Mouse (Mus musculus): Measurements from ENCODE around the gene Apol7e. TPM values are rescaled to one million over a fixed set of nuclear protein-coding genes. Genes with fewer than 3 reads are reported as not detected.

Apol7e gene
- polyA plus RNA-seq, 1 experiment from 2014 or later, result not detected

DNA sequence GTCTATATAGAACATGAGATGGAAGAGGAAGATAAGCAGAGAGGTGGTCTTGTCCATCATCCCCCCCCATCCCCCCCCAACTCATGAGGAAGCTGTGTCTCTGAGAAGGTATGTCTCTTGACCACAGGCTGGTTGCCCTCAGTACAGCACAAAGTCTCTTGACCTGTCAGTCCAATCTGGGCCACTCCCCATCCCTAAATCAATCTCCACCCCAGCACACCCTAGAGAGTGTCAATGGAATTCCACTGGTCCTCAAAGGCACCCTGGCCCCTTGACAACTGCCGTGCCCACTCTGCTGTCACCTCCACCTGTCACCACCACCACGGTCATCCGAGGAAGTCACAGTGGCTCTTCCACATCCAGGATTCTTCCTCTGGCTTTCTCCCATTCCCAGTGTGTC, 49.8 kb downstream of the Apol7e start:
- Histone ChIP-seq H3K27ac (replicated peaks) (no peak overlapping the region), H3K4me3 (no peak overlapping the region), H3K4me1 (peaks cover 14% of the 10 kb centered on the region), H3K36me3 (no peaks in the 10 kb centered on the region), H3K9me3 (replicated peaks) (no peaks in the 10 kb centered on the region), H3K27me3 (ENCODE audit: low read depth, poor library complexity, severe bottlenecking) (no peaks in the 10 kb centered on the region)
- WGBS, result 88% methylated on average over 3 of the region's 3 CpGs
- no peak for DNase-seq (ENCODE audit: low spot score)

DNA sequence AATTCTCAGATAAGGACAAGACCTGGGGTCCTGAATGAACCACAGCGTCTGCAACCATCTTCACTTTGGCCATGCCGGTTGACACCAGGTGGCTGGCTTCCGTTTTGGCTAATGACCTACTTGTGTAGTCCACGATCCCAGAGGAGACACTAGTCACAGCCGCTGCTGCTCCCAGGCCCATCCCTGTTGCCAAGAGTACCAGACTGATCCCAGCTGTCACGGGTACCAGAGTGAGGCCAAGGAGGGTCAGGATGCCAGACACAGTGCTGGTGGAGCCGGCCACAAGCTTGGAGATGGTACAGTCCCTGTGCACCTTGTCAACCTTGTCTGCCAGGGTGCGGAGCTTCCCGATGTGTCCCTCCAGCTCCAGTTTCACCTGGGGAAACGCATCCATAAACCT, 51.1 kb downstream of the Apol7e start:
- Histone ChIP-seq H3K27ac (replicated peaks) (no peak overlapping the region), H3K4me3 (no peak overlapping the region), H3K27me3 (ENCODE audit: low read depth, poor library complexity, severe bottlenecking) (no peaks in the 10 kb centered on the region), H3K9me3 (replicated peaks) (no peaks in the 10 kb centered on the region), H3K4me1 (peaks cover under 1% of the 10 kb centered on the region), H3K36me3 (no peaks in the 10 kb centered on the region)
- 92% methylated on average over 10 of the region's 10 CpGs for WGBS
- DNase-seq (ENCODE audit: low spot score), result no peak

DNA sequence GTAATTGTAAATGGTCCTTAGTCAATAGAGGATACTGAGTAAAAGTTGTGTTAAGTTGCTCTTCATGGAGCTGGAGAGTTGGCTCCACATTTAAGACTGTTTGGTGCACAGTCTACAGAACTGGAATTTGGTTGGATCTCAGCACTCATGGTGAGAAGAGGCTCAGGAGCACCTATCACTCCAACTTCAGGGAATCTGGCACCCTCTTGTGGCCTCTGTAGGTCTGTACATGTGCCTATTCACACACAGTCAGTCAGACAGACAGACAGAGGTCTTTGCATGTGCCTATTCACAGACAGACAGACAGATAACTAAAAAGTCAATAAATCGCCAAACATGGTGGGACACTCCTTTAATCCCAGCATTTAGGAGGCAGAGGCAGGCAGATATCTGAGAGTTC, 51.8 kb downstream of the Apol7e start:
- no peaks in the 10 kb centered on the region for H3K9me3 ChIP-seq (replicated peaks)
- 32% methylated on average over 1 of the region's 1 CpGs for WGBS
- no peaks in the 10 kb centered on the region for H3K4me1 ChIP-seq
- no peak overlapping the region for H3K4me3 ChIP-seq
- no peaks in the 10 kb centered on the region for H3K27me3 ChIP-seq (ENCODE audit: low read depth, poor library complexity, severe bottlenecking)
- no peak overlapping the region for H3K27ac ChIP-seq (replicated peaks)
- no peak for DNase-seq (ENCODE audit: low spot score)
- H3K36me3 ChIP-seq, result no peaks in the 10 kb centered on the region

DNA sequence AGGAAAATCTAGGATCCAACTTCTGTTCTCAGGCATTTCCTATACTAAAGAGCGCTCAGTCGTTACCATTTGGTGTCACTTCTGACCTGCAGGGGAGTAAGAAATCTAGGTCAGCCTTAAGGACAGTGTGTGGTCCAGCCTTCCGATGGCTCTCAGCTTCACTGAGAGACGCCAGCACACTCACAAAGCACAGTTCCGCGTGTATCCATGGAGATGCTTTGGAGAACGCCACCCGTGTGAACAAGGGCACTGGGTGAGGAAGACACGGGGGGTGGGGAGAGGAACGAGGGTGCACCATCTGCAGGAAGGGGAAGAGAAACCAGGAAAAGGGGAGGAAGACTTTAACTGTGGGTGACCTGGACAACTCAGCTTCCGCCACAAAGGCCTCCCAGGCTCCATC, 53.8 kb downstream of the Apol7e start:
- DNase-seq (ENCODE audit: low spot score), result no peak
- 62% methylated on average over 11 of the region's 11 CpGs for WGBS
- H3K27me3 ChIP-seq (ENCODE audit: low read depth, poor library complexity, severe bottlenecking), result no peaks in the 10 kb centered on the region
- H3K36me3 ChIP-seq, result no peaks in the 10 kb centered on the region
- H3K4me1 ChIP-seq, result no peaks in the 10 kb centered on the region
- H3K27ac ChIP-seq (replicated peaks), result no peak overlapping the region
- no peak overlapping the region for H3K4me3 ChIP-seq
- H3K9me3 ChIP-seq (replicated peaks), result no peaks in the 10 kb centered on the region

DNA sequence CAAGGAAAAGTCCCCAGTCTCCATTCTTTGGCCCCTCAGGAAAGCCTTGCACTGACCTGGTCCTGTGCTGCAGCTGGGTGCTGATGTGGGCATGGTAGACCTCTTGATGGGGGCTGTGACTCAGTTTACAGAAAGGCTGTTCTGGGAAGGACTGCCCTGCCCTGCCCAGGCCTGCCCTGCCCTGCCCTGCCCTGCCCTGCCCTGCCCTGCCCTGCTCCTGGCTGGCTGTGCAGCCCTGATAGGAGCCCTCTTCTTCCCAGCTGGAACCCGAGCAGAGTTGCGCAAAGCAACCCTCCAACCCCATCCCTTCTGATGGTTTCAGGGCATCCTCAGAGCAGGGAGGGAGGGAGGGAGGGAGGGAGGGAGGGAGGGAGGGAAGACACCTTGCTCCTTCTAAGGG, 56.5 kb downstream of the Apol7e start:
- Histone ChIP-seq H3K4me1 (no peaks in the 10 kb centered on the region), H3K27ac (replicated peaks) (no peak overlapping the region), H3K36me3 (peaks cover 3% of the 10 kb centered on the region), H3K4me3 (no peak overlapping the region), H3K27me3 (ENCODE audit: low read depth, poor library complexity, severe bottlenecking) (no peaks in the 10 kb centered on the region), H3K9me3 (replicated peaks) (no peaks in the 10 kb centered on the region)
- 70% methylated on average over 2 of the region's 2 CpGs for WGBS
- no peak for DNase-seq (ENCODE audit: low spot score)

DNA sequence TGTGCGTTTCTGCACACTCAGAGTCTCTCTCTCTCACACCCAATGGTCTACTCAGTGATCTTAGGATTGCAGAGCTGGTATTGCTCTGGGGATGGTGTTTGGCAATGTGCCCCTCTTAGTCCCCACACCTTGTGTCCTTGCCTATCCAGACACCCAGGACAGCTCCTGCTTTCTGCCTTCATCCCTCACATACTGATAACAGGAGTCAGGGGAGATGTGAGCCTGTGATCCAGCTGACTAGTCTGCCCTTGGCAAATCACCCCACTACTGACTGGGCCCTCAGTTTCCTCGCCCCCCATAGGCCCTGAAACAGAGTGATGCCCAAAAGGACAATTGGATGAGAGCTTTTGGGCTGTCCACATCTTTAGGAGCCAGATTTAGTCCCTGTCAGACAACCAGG, 57.4 kb downstream of the Apol7e start:
- Histone ChIP-seq H3K4me3 (no peak overlapping the region), H3K27me3 (ENCODE audit: low read depth, poor library complexity, severe bottlenecking) (no peaks in the 10 kb centered on the region), H3K9me3 (replicated peaks) (no peaks in the 10 kb centered on the region), H3K36me3 (peaks cover 11% of the 10 kb centered on the region), H3K4me1 (no peaks in the 10 kb centered on the region), H3K27ac (replicated peaks) (no peak overlapping the region)
- 69% methylated on average over 2 of the region's 2 CpGs for WGBS
- no peak for DNase-seq (ENCODE audit: low spot score)

DNA sequence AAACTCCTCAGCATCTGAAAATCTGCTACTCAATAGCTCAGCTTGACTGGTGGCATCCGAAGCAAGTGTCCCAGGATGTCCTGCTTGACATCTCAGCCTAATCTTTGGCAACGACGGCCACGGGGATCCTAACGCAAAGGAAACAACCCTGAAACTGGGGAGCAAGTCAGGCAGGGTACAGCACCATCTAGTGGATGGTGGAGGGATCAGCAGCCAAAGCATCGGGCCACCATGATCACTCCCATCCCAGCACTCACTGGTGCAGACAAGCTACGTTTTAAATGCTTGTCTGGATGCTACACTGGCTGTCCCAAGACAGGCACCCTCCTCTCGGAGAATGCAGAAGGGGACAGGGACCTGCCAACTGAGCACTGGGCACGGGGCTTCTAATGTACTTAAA, 58.2 kb downstream of the Apol7e start, which contains the start of gene Apol8:
Gene Apol8 (minus strand): TSS at position 156 of the 400 bp plus-strand sequence.
- no peaks in the 10 kb centered on the region for H3K27me3 ChIP-seq (ENCODE audit: low read depth, poor library complexity, severe bottlenecking)
- H3K4me3 ChIP-seq, result no peak within 1 kb of the TSS
- no peak within 1 kb of the TSS for H3K27ac ChIP-seq (replicated peaks)
- H3K4me1 ChIP-seq, result no peaks in the 10 kb centered on the region
- H3K36me3 ChIP-seq, result peaks cover 19% of the 10 kb centered on the region
- DNase-seq (ENCODE audit: low spot score), result peak; percentile 64
- 14% methylated on average over 9 of the region's 9 CpGs for WGBS
- H3K9me3 ChIP-seq (replicated peaks), result no peaks in the 10 kb centered on the region

DNA sequence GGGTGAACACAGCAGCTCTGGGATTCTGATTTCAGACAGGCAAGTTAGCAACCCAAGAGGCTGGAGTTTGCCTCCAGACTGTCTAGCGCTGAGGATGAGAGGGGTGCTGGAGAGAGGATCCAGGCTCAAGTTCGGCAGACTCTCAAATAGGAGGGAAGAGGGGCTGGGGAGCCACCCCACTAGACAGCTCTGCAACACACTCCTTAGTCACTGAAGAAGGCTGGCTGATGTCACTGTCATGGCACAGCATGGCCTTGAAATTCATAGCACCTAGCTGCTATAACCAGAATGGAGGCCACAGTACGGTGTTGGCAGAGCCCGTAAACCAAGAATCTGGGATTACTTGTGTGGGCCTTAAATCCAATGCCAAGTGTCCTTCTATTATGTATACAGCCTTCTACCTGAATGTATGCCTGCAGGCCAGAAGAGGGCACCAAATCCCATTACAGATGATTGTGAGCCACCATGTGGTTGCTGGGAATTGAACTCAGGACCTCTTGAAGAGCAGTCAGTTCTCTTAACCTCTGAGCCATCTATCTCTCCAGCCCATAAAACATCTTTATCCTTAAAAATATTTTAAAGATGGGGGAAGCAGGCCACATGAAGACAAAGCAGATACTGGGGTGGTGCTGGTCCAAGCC, 59.0 kb downstream of the Apol7e start:
- no peak for DNase-seq (ENCODE audit: low spot score)
- WGBS, result 87% methylated on average over 4 of the region's 4 CpGs
- no peaks in the 10 kb centered on the region for H3K4me1 ChIP-seq
- H3K9me3 ChIP-seq (replicated peaks), result no peaks in the 10 kb centered on the region
- no peak overlapping the region for H3K27ac ChIP-seq (replicated peaks)
- peaks cover 28% of the 10 kb centered on the region for H3K36me3 ChIP-seq
- H3K27me3 ChIP-seq (ENCODE audit: low read depth, poor library complexity, severe bottlenecking), result no peaks in the 10 kb centered on the region
- H3K4me3 ChIP-seq, result no peak overlapping the region

DNA sequence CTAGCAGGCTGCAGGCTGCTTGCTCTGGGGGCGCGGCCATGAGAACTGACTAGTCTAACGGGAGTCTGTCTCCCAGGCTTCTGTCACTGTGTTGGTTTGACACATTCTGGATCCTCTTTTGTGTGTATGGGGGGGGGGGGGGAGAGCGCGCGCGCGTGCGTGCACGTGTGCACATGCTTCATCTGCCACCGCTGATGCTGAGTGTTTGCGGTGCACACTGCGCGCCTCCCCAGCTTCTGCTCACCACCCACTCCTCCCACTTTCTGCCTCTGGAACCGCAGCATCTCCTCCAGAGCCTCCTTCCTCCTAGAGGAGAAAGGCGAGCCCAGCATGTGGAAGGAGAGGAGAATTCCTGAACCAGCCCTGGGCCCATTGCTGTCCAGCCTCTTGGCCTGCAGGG, 61.4 kb downstream of the Apol7e start:
- Histone ChIP-seq H3K36me3 (peaks cover 51% of the 10 kb centered on the region), H3K9me3 (replicated peaks) (no peaks in the 10 kb centered on the region), H3K4me1 (no peaks in the 10 kb centered on the region), H3K4me3 (no peak overlapping the region), H3K27ac (replicated peaks) (no peak overlapping the region), H3K27me3 (ENCODE audit: low read depth, poor library complexity, severe bottlenecking) (no peaks in the 10 kb centered on the region)
- WGBS, result 89% methylated on average over 16 of the region's 16 CpGs
- DNase-seq (ENCODE audit: low spot score), result no peak

DNA sequence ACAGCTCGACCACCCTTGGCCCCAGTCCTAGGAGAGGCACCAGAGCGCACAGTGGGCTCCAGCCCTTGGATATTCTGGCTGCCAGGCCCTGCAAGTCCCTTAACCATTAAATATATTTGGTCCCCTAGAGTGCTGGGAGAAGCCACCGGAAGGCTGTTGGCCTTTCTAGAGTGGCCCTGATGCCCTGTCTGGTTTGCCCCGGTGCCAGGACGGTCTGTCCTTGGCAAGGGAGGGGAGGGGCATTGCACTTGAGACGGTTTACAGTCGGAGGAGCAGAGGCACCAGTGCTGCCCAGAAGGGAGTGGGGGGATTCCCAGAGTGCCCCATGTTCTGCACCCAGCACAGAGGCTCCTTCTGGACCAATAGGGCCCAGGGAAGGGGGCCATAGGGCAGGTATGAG, 62.4 kb downstream of the Apol7e start:
- 96% methylated on average over 7 of the region's 7 CpGs for WGBS

DNA sequence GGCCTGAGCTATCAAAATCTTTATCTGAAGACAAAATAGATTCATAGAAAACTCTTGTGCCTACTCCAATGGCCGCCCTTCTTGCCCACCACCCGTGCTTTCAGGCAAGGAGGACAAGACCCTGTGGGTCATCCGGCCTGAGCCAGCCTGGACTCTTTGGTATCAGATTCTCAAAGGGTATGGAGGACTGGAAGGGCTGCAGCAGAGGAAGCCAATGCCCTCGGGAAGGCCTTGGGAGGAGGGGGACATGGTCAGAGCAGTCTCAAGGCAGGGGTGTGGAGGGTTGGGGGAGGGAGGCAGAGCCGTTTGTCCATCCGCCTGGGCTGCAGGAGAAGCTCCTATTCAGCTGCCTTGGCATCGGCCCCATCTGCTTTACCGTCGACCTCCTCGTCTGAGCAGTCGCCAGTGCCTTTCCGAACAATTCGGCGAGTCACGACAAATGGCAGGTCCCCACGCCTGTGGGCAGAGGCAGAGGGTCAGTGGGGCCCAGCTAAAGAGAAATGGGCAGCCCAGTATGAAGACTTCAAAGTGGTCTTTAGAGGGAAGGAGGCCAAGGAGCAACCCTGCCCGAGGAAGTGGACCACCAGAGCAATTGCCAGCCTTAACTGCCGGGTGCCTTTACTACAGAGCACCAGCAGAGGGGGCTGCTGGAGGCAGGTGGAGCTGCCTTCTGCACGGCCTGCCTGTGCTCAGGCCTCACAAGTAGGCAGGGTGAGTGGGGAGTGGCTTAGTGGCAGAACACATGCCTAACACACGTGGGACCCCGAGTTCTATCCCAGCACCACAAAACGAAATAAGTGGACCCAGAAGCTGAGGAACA, 63.1 kb downstream of the Apol7e start:
- Histone ChIP-seq H3K36me3 (peaks cover 68% of the 10 kb centered on the region), H3K4me1 (no peaks in the 10 kb centered on the region), H3K4me3 (no peak overlapping the region), H3K9me3 (replicated peaks) (no peaks in the 10 kb centered on the region), H3K27ac (replicated peaks) (no peak overlapping the region), H3K27me3 (ENCODE audit: low read depth, poor library complexity, severe bottlenecking) (no peaks in the 10 kb centered on the region)
- 80% methylated on average over 22 of the region's 22 CpGs for WGBS
- peak; percentile 34 for DNase-seq (ENCODE audit: low spot score)

More for the DNA sequence above, 62.4 kb downstream of the Apol7e start:
- DNase-seq (ENCODE audit: low spot score), result no peak
- no peaks in the 10 kb centered on the region for H3K4me1 ChIP-seq
- peaks cover 61% of the 10 kb centered on the region for H3K36me3 ChIP-seq
- no peaks in the 10 kb centered on the region for H3K27me3 ChIP-seq (ENCODE audit: low read depth, poor library complexity, severe bottlenecking)
- no peak overlapping the region for H3K4me3 ChIP-seq
- H3K9me3 ChIP-seq (replicated peaks), result no peaks in the 10 kb centered on the region
- no peak overlapping the region for H3K27ac ChIP-seq (replicated peaks)

DNA sequence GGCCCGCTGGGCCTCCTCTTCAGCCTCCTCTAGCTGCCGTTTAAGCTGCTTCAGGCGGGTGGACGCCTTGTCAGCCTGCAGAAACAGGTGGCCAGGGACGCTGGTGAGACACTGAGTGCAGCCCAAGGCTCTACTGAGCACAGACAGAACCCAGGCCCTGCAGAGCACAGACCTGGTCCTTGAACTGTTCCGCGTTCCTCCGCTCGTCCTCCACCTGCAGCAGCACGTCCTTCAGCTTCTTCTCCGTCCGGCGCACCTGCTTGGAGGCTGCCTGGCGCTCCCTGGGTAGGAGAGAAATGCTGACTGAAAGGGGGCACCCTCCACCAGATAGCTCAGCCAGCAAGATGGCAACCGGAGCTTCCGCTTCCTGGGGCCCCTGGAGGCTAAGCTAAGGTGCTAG, 64.4 kb downstream of the Apol7e start:
- Histone ChIP-seq H3K36me3 (peaks cover 81% of the 10 kb centered on the region), H3K27ac (replicated peaks) (no peak overlapping the region), H3K4me3 (no peak overlapping the region), H3K4me1 (no peaks in the 10 kb centered on the region), H3K9me3 (replicated peaks) (no peaks in the 10 kb centered on the region), H3K27me3 (ENCODE audit: low read depth, poor library complexity, severe bottlenecking) (no peaks in the 10 kb centered on the region)
- WGBS, result 92% methylated on average over 16 of the region's 16 CpGs
- DNase-seq (ENCODE audit: low spot score), result no peak

DNA sequence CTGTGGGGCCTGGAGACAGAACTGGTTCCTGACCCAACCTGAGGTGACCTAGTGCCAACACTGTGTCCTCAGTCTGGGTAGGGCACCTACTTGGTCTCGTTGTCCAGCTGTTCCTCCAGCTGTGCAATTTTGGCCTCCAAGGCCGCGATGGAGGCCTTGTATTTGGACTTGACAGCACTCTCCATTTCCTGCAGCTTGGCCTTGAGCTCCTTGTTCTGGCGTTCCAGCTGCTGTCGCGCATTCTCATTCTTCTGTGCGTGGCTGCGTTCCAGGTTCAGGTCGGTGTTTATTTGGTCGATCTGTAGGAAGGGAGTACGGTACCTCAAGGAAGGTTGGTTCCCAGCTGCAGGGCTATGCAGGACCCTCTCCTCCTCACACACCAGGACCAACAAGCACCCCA, 65.0 kb downstream of the Apol7e start:
- WGBS, result 94% methylated on average over 11 of the region's 11 CpGs
- no peaks in the 10 kb centered on the region for H3K4me1 ChIP-seq
- DNase-seq (ENCODE audit: low spot score), result no peak
- no peaks in the 10 kb centered on the region for H3K9me3 ChIP-seq (replicated peaks)
- H3K4me3 ChIP-seq, result no peak overlapping the region
- H3K27ac ChIP-seq (replicated peaks), result no peak overlapping the region
- H3K36me3 ChIP-seq, result peaks cover 88% of the 10 kb centered on the region
- H3K27me3 ChIP-seq (ENCODE audit: low read depth, poor library complexity, severe bottlenecking), result no peaks in the 10 kb centered on the region

All from midbrain, embryonic 10.5 days (tissue).